Mouse (Mus musculus) hindbrain, embryonic 14.5 days (tissue): ENCODE data around the gene Carmil2. TPM values are rescaled to one million over a fixed set of nuclear protein-coding genes. Genes with fewer than 3 reads are reported as not detected.

Experiments
- ATAC-seq: fragments of 200-750 bp; cut with Nextera tagmentation; 2 replicates; pipeline ENCODE4 v1.8.0; 2017; ENCODE audit warnings: moderate number of reproducible peaks, mild to moderate bottlenecking, moderate TSS enrichment, moderate library complexity; ENCODE audit not compliant: low FRiP score
- DNase-seq: peaks from one replicate; pipeline ENCODE4 v3.0.0-alpha.2; 2015; ENCODE audit warnings: low spot score
- H3K27ac ChIP-seq: fragments of 300-500 bp; sonication (generic); 2 replicates; pipeline ENCODE4 v1.5.1; 2014; ENCODE audit warnings: mild to moderate bottlenecking, moderate library complexity
- H3K27me3 ChIP-seq: fragments of 300-500 bp; sonication (generic); 2 replicates; pipeline ENCODE4 v1.6.1; 2014; ENCODE audit warnings: mild to moderate bottlenecking, low read length, mixed read lengths; ENCODE audit not compliant: control insufficient read depth, insufficient read depth
- H3K36me3 ChIP-seq: fragments of 300-500 bp; sonication (generic); replicated peaks from 2 replicates; pipeline ENCODE4 v1.6.1; 2014; ENCODE audit not compliant: control insufficient read depth, insufficient read depth
- H3K4me1 ChIP-seq: fragments of 300-500 bp; sonication (generic); replicated peaks from 2 replicates; pipeline ENCODE4 v1.6.1; 2014; ENCODE audit warnings: antibody characterized with exemption, low read length, mixed read lengths; ENCODE audit not compliant: control insufficient read depth, insufficient read depth
- H3K4me2 ChIP-seq: fragments of 300-500 bp; sonication (generic); replicated peaks from 2 replicates; pipeline ENCODE4 v1.6.1; 2014; ENCODE audit warnings: mild to moderate bottlenecking, moderate library complexity
- H3K4me3 ChIP-seq: fragments of 300-500 bp; sonication (generic); replicated peaks from 2 replicates; pipeline ENCODE4 v1.5.1; 2014; ENCODE audit warnings: mild to moderate bottlenecking, low read length
- H3K9ac ChIP-seq: fragments of 300-500 bp; sonication (generic); 2 replicates; pipeline ENCODE4 v1.6.1; 2014
- H3K9me3 ChIP-seq: fragments of 300-500 bp; sonication (generic); 2 replicates; pipeline ENCODE4 v1.6.1; 2016; ENCODE audit warnings: low read length; ENCODE audit not compliant: control insufficient read depth
- WGBS: fragments of 180-500 bp; shearing (Covaris S2); extraction: QIAGEN DNeasy Blood & Tissue Kit; methylation state at CpG from one replicate; pipeline ENCODE4 v1.1.7; 2014; 5-methylcytosine and 5-hydroxymethylcytosine counted together
- polyA plus RNA-seq: library from polyadenylated mRNA; unstranded; fragments of >200 nt; fragmentation: Nextera tagmentation; extraction: Ambion mirVana; gene quantifications from 2 replicates; pipeline ENCODE4 v1.2.1, GENCODE M21; 2014

Carmil2 gene
- polyA plus RNA-seq, 1 experiment from 2014 or later = 22.3 TPM

- ATAC-seq (no peak), DNase-seq (no peak)
- no peaks in the 10 kb centered on the region for H3K4me1 ChIP-seq
- WGBS = 91% methylated on average over 5 of the region's 5 CpGs
- no peak overlapping the region for H3K9ac ChIP-seq
- H3K9me3 ChIP-seq = no peaks in the 10 kb centered on the region
- no peaks in the 10 kb centered on the region for H3K27me3 ChIP-seq
- H3K27ac ChIP-seq = no peak overlapping the region
- H3K4me3 ChIP-seq = no peak overlapping the region
- H3K4me2 ChIP-seq = no peak overlapping the region
- peaks cover 19% of the 10 kb centered on the region for H3K36me3 ChIP-seq
Measured at GRCm38 (mm10) chr8:105732186-105732585, 46.1 kb downstream of the Carmil2 start.

DNA sequence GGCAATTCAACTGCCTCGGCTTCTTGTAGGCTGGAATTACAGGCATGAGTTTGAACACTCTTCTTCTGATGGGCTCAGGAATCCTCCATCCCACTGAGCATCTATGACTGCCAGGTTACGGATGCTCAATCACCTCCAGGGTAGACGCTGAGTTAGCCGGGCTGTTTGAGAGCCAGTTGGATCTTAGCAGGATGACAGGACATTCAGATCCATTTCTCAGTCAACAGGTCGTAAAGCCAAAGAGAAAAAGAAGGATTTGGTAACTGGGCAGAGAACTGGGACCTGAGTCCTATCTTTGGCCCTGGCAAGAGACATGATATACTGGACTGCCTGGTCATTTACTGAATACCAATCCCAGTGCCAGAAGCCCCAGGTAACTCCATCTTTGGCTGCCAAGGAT lies 53.1 kb downstream of the Carmil2 start:
- no peak overlapping the region for H3K4me2 ChIP-seq
- DNase-seq = no peak
- no peaks in the 10 kb centered on the region for H3K27me3 ChIP-seq
- 0 out of 2 replicates have a peak, but pooled peaks cover 4% of the 10 kb centered on the region for H3K36me3 ChIP-seq
- 95% methylated on average over 5 of the region's 5 CpGs for WGBS
- no peak overlapping the region for H3K4me3 ChIP-seq
- no peak overlapping the region for H3K9ac ChIP-seq
- ATAC-seq = no peak
- H3K9me3 ChIP-seq = no peaks in the 10 kb centered on the region
- no peaks in the 10 kb centered on the region for H3K4me1 ChIP-seq
- no peak overlapping the region for H3K27ac ChIP-seq

DNA sequence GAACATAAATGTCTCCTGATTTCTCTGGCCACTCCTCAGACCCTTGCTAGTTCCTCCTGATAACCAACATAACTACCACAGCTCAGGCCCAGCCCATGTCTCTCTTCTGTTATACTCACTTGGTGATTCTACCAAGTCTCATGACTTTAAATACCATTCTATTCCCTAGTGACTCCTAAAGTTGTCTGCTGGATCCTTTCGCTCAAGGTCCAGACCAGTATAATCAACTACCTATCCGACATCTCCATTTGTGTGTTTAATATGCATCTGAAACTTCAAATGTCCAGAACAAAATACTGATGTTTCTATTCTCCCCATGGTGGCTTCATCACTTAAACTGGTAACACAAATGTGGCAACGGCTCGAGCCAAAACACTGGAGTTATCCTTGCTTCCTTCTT lies 57.2 kb downstream of the Carmil2 start:
- Histone ChIP-seq H3K4me3 (no peak overlapping the region), H3K27me3 (no peaks in the 10 kb centered on the region), H3K27ac (no peak overlapping the region), H3K9me3 (no peaks in the 10 kb centered on the region), H3K4me1 (no peaks in the 10 kb centered on the region; the same call in 1 of the 2 replicates), H3K9ac (no peak overlapping the region), H3K36me3 (0 out of 2 replicates have a peak, but pooled peaks cover 1% of the 10 kb centered on the region), H3K4me2 (no peak overlapping the region)
- ATAC-seq = no peak
- DNase-seq = no peak
- WGBS = 90% methylated on average over 4 of the region's 4 CpGs

Other genes starting within 250 kb of the Carmil2 start
- 204 and 207 TPM in 2 replicates for gene Tppp3, start 214.7 kb upstream of the Carmil2 start, polyA plus RNA-seq
- 32.7 and 33.1 TPM in 2 replicates for gene Zdhhc1, start 189.4 kb upstream of the Carmil2 start, polyA plus RNA-seq
- 6.1 and 7.0 TPM in 2 replicates for gene Hsd11b2, start 167.5 kb upstream of the Carmil2 start, polyA plus RNA-seq
- gene Atp6v0d1, start 120.2 kb upstream of the Carmil2 start, polyA plus RNA-seq = 231 and 245 TPM in 2 replicates
- gene Ripor1, start 81.0 kb upstream of the Carmil2 start, polyA plus RNA-seq = 30.6 and 32.6 TPM in 2 replicates
- 76.9 and 79.1 TPM in 2 replicates for gene Ctcf, start 49.7 kb upstream of the Carmil2 start, polyA plus RNA-seq
- gene Agrp, start 48.9 kb upstream of the Carmil2 start, polyA plus RNA-seq = 0.84 TPM in 1 of 2 replicates, not detected in the other
- 71.3 and 78.1 TPM in 2 replicates for gene Acd, start 14.8 kb downstream of the Carmil2 start, polyA plus RNA-seq
- 53.7 and 56.2 TPM in 2 replicates for gene Pard6a, start 14.9 kb downstream of the Carmil2 start, polyA plus RNA-seq
- 0.22 and 0.27 TPM in 2 replicates for gene 4933405L10Rik, start 21.4 kb downstream of the Carmil2 start, polyA plus RNA-seq
- gene Enkd1, start 21.9 kb downstream of the Carmil2 start, polyA plus RNA-seq = 11.6 and 13.4 TPM in 2 replicates
- 62.7 and 71.7 TPM in 2 replicates for gene Gfod2, start 72.4 kb downstream of the Carmil2 start, polyA plus RNA-seq
- gene Ranbp10, start 141.1 kb downstream of the Carmil2 start, polyA plus RNA-seq = 9.1 and 10.4 TPM in 2 replicates
- 0.64 and 1.4 TPM in 2 replicates for gene Tsnaxip1, start 141.5 kb downstream of the Carmil2 start, polyA plus RNA-seq
- gene Cenpt, start 167.0 kb downstream of the Carmil2 start, polyA plus RNA-seq = 46.3 and 51.7 TPM in 2 replicates
- 46.2 and 51.2 TPM in 2 replicates for gene Thap11, start 168.9 kb downstream of the Carmil2 start, polyA plus RNA-seq
- gene Nutf2, start 174.3 kb downstream of the Carmil2 start, polyA plus RNA-seq = 181 TPM in 2 replicates
- gene Edc4, start 194.6 kb downstream of the Carmil2 start, polyA plus RNA-seq = 40.1 and 46.6 TPM in 2 replicates
- 1.4 TPM in 1 of 2 replicates, not detected in the other for gene Nrn1l, start 207.3 kb downstream of the Carmil2 start, polyA plus RNA-seq
- 8.2 and 11.0 TPM in 2 replicates for gene Pskh1, start 214.2 kb downstream of the Carmil2 start, polyA plus RNA-seq
- 2.9 and 3.2 TPM in 2 replicates for gene Ctrl, start 247.6 kb downstream of the Carmil2 start, polyA plus RNA-seq